Mouse (Mus musculus) right cerebral cortex, postnatal 10 days (tissue): ENCODE measurements at regions not wholly inside any gene's neighbourhood (a gene's known extent, or its start where the extent isn't known, plus 50 kb on each side); places are given as distances from the start of the nearest gene placed in this dataset.

Source experiments
- DNase-seq, 2 experiments: peaks; one replicate each; pipeline ENCODE4 v3.0.0; 2021; ENCODE audit warnings: low spot score in 2 of 2

DNA sequence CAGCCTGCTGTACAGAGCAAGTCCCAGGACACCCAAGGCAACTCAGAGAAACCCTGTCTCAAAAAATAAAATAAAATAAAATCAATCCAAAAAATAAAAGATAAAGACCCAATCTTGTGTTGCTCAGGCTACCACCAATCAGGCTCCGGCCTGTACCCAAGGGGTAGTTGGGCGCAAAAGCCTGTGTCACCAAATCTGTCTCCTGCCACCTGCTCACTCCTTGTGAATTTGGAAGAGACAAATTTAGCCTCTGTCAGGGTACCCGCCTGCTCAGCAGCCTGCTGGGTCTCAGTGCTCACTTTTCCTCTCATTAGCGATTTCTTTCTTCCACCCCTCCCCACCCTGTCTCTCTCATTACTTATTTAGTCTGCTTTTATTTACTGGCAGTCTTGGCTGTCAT, 54.6 kb downstream of the Sox4 start:
- DNase-seq = no peak

- DNase-seq = no peak
Observed at GRCm38 (mm10) chr13:28892896-28893295, 60.6 kb downstream of the Sox4 start.

DNA sequence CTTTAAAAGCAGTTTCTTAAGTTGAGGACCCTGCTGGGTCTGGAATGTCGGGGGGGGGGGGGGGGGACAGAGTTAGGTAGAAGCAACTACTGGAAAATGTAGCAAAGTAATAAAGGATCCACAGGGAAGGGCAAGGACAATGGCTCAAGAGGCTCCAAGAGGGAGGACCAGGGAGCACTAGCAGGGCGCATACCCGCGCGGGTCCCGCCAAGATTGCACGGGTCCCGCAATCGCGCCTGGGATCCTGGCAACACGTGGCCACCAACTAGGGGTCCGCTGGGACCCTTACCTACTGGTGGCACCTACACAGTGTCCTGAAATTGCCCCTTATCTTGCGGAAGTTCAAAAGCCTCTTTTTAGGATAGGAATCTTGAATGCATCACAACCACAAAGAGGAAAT, 66.4 kb downstream of the Sox4 start:
- DNase-seq = no peak

- DNase-seq = peak in 1 of 2 experiments; percentile 22
Observed at GRCm38 (mm10) chr13:28886691-28887090, 66.8 kb downstream of the Sox4 start.

GRCm38 (mm10) chr13:28885083-28886037, 68.2 kb downstream of the Sox4 start:
- DNase-seq = peak in 1 of 2 experiments; percentile 26

- no peak for DNase-seq
Observed at GRCm38 (mm10) chr13:28884191-28884820, 69.2 kb downstream of the Sox4 start.

- no peak for DNase-seq
Observed at GRCm38 (mm10) chr13:28883398-28883797, 70.1 kb downstream of the Sox4 start.

- DNase-seq = no peak
Observed at GRCm38 (mm10) chr13:28880888-28881287, 72.6 kb downstream of the Sox4 start.

DNA sequence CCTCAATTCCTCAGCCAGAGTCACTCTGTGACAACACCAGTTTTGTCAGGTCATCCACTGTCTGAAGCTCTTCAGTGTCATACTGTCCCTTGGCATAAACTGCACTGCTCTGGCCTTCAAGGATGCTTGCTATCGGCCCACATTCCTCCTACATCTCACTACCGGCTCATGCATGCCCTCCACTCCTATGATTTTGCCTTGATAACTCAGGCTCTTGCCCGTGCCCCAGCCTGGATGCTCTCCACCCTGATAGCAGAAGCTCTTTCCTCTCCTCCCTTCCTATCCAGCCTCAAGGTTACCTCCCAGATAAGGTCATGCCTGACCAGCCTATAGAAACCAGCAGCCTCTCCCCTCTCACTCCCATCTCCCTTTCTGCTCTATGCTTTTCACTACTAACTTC, 74.8 kb downstream of the Sox4 start:
- no peak for DNase-seq

DNA sequence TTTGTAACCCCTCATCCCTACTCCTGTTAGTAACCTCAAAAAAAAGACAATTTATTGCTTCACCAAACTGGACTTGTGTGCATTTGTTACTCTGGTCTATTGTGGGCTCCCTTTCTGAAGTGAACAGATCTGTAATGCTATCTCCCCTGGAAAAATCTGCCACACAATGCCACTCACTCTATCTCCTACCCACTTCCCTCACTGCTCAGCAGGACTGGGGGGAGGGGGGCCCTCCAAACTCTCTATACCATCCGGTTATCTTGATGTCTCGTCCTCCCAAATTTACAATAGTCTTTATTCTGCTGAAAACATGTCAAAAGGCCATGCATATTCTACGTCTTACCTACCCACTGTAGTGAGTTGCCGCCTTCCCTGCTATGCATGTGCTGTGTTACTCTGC, 76.7 kb downstream of the Sox4 start:
- DNase-seq = no peak

DNA sequence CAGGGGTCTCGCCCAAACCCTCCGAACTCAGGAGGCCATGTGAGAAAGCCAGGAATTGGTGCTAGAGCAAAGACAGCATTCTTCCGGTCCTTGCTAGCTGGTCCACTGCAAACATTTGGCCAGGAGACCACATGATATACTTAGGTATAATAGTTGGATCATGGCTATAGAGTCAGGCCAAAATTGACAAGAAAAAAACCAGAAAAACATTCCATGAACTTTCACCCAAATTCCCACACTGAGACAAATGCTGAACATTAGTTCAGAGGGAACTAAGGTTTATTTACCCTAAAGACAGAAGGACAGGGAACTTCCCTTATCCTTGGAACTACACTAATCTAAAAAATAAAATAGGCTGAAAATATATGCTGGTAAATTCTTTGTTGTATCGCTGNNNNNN, 82.8 kb downstream of the Sox4 start:
- DNase-seq = no peak

DNA sequence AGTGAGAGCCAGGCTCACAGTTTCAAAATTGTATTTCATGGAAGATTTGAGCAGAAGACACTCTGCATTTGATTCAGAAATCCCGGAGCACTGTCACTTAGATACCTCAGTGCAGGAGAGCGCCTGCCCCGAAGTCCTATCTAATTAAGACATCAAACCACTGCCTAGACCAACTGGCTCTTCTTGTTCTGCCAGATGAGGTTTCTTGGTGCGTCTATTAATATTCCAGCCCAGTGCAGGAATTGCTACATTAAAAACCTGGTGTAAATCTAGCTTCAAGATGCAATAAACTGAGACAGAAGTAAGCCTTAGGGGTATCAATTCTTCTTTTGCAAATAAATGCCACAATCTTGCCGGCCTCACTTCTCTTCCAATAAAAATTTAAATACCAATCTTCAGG, 86.3 kb downstream of the Sox4 start:
- no peak for DNase-seq

GRCm38 (mm10) chr13:28866686-28867085, 86.8 kb downstream of the Sox4 start:
- DNase-seq = no peak

DNA sequence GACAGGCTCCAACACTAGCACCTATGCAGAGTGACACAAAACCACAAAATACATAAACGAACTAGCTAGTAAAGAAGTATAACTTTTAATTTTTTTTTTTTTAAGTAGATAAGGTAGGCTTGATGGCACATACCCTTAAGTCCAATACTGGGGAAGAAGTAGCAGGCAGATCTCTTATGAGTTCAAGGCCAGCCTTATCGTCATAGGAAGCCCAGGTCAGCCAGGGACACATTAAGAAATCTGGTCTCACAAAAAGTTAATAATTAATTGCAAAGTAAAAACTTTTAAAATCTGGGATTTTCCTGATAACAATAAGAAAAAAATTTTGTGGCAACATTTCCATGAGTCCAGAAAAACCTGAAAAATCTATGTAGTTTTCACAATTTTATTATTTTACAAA, 92.9 kb downstream of the Sox4 start:
- no peak for DNase-seq

GRCm38 (mm10) chr13:28859829-28860427, 93.6 kb downstream of the Sox4 start:
- no peak for DNase-seq

DNA sequence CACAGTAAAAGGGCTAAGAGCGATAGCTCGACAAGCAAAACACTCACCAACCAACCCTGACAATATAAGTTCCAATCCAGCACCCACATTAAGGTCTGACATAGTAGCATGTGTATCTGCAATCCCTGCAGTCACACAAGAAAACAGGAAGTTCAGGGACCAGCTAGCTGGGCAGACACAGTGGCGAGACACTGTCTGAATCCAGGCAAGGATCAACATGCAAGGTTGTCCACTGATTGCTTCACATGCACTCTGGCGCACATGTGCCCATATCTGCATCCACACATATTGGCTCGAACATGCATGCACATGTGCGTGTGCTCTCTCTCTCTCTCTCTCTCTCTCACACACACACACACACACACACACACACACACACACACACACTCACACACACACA, 95.5 kb downstream of the Sox4 start:
- DNase-seq = no peak

DNA sequence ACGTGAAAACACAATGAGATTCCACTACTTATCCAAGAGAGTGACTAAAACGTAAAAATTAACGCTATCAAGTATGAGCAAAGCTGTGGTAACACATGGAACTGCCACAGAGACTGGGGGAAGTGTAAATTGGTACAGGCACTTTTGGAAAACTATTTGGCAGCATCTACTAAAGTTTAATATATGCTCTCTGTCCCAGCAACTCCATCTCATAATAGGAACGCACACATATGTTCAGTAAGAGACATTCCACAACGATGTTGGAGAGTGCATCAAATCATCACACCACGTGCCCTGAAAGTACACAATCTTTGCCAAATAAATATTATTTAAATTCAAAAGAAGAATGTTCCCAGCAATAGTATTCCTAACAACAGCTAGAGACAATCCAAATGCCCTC, 96.3 kb downstream of the Sox4 start:
- no peak for DNase-seq

GRCm38 (mm10) chr13:28856472-28856871, 97.0 kb downstream of the Sox4 start:
- DNase-seq = no peak

DNA sequence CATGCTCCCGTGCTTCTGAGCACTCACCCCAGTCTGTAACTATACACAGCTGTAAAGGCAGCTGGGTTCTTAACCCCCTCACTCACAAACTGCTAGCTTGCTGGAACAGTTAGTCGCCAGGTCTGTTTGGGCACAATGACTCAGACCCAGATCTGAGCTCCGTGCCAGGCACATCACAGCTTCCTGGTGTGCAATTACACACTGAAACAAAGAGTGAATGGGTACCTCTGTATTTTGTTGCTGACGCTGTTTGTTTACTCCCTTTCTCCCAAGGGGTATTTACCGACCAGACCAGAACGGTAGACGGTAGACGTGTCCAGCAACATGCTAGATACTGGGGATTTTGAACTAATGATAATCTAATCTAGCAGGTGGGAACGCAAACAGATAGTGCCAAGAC, 99.3 kb downstream of the Sox4 start:
- DNase-seq = no peak

- DNase-seq = no peak
Observed at GRCm38 (mm10) chr13:28848305-28848704, 105.2 kb downstream of the Sox4 start.

DNA sequence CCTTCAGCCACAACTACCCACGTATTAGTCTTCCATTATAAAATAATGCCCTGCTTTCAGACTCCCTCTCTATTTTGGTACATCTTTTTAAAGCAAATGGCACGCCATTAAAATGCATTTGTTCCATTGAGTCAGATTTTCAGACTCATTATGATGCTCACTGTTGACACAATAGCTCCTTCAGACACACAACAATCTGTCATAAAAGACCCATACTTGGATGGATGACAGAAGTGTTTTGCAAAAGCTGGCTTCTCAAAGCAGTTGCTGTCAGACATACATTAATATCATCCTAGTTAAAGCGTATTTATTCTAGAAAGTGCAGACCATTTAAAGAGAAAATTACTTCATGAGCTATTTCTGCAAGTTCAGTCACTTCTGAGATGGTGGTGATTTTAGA, 106.0 kb downstream of the Sox4 start:
- no peak for DNase-seq

- DNase-seq = no peak
Observed at GRCm38 (mm10) chr13:28844495-28844894, 109.0 kb downstream of the Sox4 start.

DNA sequence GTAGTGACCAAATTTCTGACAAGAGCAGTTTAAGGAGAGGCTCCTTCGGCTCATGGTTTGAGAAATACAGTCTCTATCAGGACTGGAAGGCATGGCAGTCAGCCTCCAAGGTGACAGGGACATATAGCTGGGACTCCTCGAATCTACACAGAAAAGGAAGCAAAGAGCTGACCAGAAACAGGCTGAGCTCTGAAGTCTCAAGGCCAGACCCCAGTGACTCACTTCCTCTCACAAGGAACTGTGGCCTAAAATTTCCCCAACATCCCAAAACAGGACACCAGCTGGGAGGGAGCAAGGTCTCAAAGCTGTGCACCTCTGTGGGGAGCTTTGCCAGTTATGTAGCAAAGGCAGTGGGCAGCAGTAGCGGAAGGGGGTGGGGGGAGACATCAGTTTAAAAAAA, 110.7 kb downstream of the Sox4 start:
- no peak for DNase-seq
